Mouse (Mus musculus) megakaryocyte-erythroid progenitor cell, adult 5-6 weeks (primary cell): ENCODE measurements around the gene Stxbp3. TPM values are rescaled to one million over a fixed set of nuclear protein-coding genes. Genes with fewer than 3 reads are reported as not detected.

Source experiments
- ATAC-seq: replicated peaks from 2 replicates; pipeline ENCODE4 v1.8.0; 2016; ENCODE audit warnings: mild to moderate bottlenecking, inconsistent platforms; ENCODE audit not compliant: severe bottlenecking, poor library complexity, low FRiP score, low TSS enrichment
- total RNA-seq, 2 experiments: library from RNA; stranded (forward) in 1 of 2; stranded (reverse) in 1 of 2; fragments of 200-1000, 215-1000 nt in 1 of 2; fragments of >200 nt in 1 of 2; fragmentation: Nextera tagmentation in 1 of 2; gene quantifications; 2 replicates each; pipeline ENCODE4 v1.2.3; 2014 to 2017

Stxbp3 gene
- total RNA-seq, 2 experiments from 2014 or later: 47.5 to 56.6 TPM

GRCm38 (mm10) chr3:108772811-108773210, 67.5 kb downstream of the Stxbp3 start:
- no peak for ATAC-seq

DNA sequence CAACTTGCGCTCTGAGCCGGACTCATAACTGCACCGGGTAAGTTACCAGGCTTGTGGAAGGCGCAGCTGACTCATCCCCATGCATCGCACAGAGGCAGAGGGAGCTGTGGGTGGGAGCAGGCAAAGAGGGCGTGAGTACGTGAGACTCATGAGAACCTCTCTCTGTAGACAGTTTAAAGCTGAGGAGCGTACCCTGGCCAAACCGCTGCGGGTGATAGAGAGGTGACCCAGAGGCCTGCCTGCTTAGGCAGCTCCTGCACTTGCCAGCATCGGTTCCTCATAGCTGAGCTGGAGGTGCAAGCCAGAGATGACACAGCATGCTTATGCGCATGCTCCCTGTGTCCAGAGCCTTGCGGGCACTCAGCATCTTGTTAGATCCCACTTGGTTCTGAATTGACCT, 68.1 kb downstream of the Stxbp3 start:
- ATAC-seq: no peak

- ATAC-seq: peak; percentile 83
Measured at GRCm38 (mm10) chr3:108770725-108771368, 69.5 kb downstream of the Stxbp3 start.

GRCm38 (mm10) chr3:108769547-108769946, 70.8 kb downstream of the Stxbp3 start:
- no peak for ATAC-seq

DNA sequence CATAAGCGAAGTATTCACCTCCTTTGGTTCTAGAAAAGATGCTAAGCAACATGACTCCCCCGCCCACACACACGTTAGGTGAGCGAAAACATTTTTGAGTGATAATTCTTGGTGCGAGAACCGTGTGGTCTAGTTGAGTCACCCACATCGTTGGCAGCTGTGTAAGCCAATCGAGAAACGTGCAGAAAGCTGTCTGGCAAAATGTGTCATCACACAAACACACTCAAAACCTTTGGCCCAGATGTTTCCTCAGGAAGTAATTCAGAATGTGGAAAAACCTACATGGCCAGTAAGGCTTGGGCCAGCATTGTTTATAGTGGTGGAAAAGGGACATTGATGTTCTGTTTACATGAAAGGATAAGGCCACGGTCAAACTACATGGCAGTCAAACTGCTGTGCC, 72.9 kb downstream of the Stxbp3 start:
- ATAC-seq: no peak

DNA sequence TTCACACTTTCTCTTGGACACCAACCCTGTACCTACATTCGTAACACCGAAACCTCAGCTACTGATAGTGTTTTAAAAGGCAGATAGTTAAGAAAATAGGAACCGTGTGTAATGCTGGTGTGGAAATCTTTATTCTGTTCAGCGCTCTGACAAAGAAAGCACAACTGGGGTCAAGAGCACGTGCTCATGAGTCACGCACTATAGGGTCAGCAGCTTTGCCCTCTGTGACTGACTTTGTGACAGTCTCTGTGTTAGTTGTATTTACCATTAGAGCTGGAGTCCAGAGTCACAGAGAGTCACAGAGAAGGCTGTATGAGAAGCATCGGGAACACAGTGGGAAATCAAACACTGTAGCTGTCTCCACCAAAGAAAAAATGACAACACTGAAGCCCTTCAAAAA, 73.4 kb downstream of the Stxbp3 start:
- ATAC-seq: no peak

GRCm38 (mm10) chr3:108765476-108765875, 74.8 kb downstream of the Stxbp3 start:
- ATAC-seq: no peak

GRCm38 (mm10) chr3:108764976-108765375, 75.3 kb downstream of the Stxbp3 start:
- no peak for ATAC-seq

- ATAC-seq: no peak
Measured at GRCm38 (mm10) chr3:108763691-108764090, 76.6 kb downstream of the Stxbp3 start.

GRCm38 (mm10) chr3:108762597-108763111, 77.7 kb downstream of the Stxbp3 start:
- no peak for ATAC-seq

- no peak for ATAC-seq
Measured at GRCm38 (mm10) chr3:108759566-108760420, 80.5 kb downstream of the Stxbp3 start.

DNA sequence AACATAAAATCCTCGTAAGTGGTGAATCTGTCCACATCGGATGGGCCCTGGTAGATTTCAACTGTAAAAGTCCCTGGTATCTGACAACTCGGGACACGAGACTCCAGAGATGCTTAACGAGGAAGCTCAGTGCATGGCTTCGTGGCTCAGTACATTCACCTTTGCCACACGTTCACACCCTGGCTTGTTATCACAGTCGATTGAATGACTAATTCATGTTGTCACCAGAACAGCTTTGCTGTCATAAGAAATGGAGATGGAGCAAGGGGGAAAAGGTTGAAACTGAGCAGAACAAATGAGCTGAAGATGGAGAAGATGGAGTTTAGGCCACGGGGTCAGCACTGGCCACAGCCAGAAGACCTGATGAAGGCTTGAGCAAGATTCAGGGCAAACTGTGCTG, 82.8 kb downstream of the Stxbp3 start:
- ATAC-seq: no peak

GRCm38 (mm10) chr3:108756131-108756530, 84.2 kb downstream of the Stxbp3 start:
- ATAC-seq: no peak

DNA sequence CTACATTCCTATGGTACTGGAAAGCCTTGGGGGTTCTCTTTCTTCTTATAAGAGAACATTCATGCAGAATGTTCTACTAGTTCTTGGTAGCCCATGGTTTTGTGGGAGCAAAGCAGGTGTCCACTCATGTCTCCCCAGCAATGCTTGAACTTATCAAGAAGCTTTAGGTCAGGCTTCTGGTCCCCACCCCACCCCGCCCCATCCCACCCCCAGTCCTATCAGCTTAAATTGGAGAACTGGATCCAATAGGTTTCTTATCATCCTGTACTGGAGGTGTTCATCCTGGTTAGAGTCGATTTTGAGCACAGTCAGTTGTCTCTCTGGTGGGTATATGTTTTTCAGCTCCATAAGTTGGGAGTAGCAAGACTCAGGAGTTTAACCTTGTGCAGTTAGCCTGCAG, 84.8 kb downstream of the Stxbp3 start:
- ATAC-seq: no peak

- no peak for ATAC-seq
Measured at GRCm38 (mm10) chr3:108754541-108754940, 85.8 kb downstream of the Stxbp3 start.

GRCm38 (mm10) chr3:108751691-108752090, 88.6 kb downstream of the Stxbp3 start:
- peak; percentile 75 for ATAC-seq

GRCm38 (mm10) chr3:108751061-108751460, 89.3 kb downstream of the Stxbp3 start:
- peak; percentile 86 for ATAC-seq

DNA sequence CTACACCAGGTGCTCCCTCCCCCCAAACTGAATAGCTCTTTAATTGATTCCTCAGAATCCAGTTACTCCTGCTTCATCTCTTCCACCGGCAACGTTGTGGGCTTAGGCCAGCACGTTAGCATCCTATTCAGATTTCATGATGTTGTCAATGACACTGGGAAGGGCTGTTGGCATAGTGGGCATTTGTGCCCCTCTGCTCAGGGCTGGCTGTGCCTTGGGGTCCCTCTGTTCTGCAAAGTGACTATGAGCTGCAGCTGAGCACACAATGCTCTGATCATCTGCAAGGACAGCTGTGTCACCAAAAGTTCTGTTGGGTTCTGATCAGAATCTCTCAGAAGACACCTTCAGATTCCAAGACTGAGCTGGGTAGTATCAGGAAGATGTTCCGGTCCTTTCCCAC, 96.3 kb downstream of the Stxbp3 start:
- no peak for ATAC-seq
